Mouse (Mus musculus) spleen, adult 2 months (tissue): ENCODE results near the gene Gas7. TPM values are rescaled to one million over a fixed set of nuclear protein-coding genes. Genes with fewer than 3 reads are reported as not detected.

Experiments used
- DNase-seq, 2 experiments: peaks; one replicate each; pipeline versions ENCODE4 v3.0.0 to v3.0.0-alpha.2; 2012 to 2021; ENCODE audit warnings: low spot score in 2 of 2, low read depth in 1 of 2
- H3K27ac ChIP-seq: fragments of 200-500 bp; 2 replicates; pipeline ENCODE4 v1.5.1; 2012; ENCODE audit warnings: low read length, inconsistent platforms; ENCODE audit not compliant: insufficient read depth
- H3K27me3 ChIP-seq: fragments of 200-500 bp; 2 replicates; pipeline ENCODE4 v1.6.1; 2012; ENCODE audit warnings: mild to moderate bottlenecking, moderate library complexity, low read length, inconsistent platforms; ENCODE audit not compliant: control insufficient read depth, insufficient read depth
- H3K36me3 ChIP-seq: fragments of 200-500 bp; 2 replicates; pipeline ENCODE4 v1.6.1; 2012; ENCODE audit warnings: mild to moderate bottlenecking, low read length, inconsistent platforms; ENCODE audit not compliant: control insufficient read depth, insufficient read depth
- H3K4me1 ChIP-seq: fragments of 200-500 bp; 2 replicates; pipeline ENCODE4 v1.6.1; 2011; ENCODE audit warnings: inconsistent platforms; ENCODE audit not compliant: control insufficient read depth, insufficient read depth, insufficient read length
- H3K4me3 ChIP-seq: fragments of 200-500 bp; 2 replicates; pipeline ENCODE4 v1.5.1; 2011; ENCODE audit warnings: mild to moderate bottlenecking, inconsistent platforms; ENCODE audit not compliant: insufficient read depth, insufficient read length; ENCODE audit errors: extremely low read depth
- CTCF ChIP-seq: fragments of 200-500 bp; IDR thresholded peaks from 2 replicates; pipeline ENCODE4 v1.5.1; 2011; ENCODE audit warnings: mild to moderate bottlenecking, inconsistent platforms; ENCODE audit not compliant: insufficient read depth, insufficient read length, insufficient replicate concordance; ENCODE audit errors: extremely low read depth
- POLR2A ChIP-seq: fragments of 200-500 bp; IDR thresholded peaks from 2 replicates; pipeline ENCODE4 v1.6.1; 2011; ENCODE audit warnings: low read depth, low read length, inconsistent platforms
- WGBS: fragments of 180-500 bp; shearing (Covaris S2); methylation state at CpG from one replicate; pipeline ENCODE4 v1.1.7; 2018; 5-methylcytosine and 5-hydroxymethylcytosine counted together
- polyA plus RNA-seq: library from polyadenylated mRNA; depleted of rRNA; stranded (reverse); fragments of >200 nt; gene quantifications from 2 replicates; pipeline ENCODE4 v1.2.3, GENCODE M21; 2012

The Gas7 gene
- polyA plus RNA-seq, 1 experiment = 4.3 TPM

DNA sequence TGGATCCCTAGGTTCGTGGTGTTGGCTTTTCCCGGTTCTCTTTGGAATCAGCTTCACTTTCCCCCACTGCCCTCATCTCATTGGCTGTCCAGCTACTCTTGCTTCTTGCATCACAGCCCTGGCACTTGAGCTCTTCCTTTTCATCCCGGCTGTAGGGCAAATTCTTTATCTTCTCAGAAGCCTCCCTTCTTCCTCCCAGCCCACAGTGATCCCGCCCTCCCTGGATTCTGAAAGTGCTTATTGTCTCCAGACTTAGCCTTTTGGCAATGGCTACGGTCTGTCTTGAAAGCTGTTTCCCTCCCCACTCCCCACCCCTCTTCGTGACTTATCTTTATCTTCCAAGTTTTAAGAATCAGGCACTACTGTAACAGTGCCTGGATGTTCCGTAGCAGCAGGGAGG is 126.3 kb downstream of the Gas7 start:
- Histone ChIP-seq H3K4me3 (no peak overlapping the region), H3K4me1 (peaks cover 26% of the 10 kb centered on the region), H3K27me3 (no peaks in the 10 kb centered on the region), H3K27ac (no peak overlapping the region), H3K36me3 (no peaks in the 10 kb centered on the region)
- no peak for TF ChIP-seq CTCF
- WGBS = 80% methylated on average over 7 of the region's 7 CpGs
- no peak for DNase-seq

DNA sequence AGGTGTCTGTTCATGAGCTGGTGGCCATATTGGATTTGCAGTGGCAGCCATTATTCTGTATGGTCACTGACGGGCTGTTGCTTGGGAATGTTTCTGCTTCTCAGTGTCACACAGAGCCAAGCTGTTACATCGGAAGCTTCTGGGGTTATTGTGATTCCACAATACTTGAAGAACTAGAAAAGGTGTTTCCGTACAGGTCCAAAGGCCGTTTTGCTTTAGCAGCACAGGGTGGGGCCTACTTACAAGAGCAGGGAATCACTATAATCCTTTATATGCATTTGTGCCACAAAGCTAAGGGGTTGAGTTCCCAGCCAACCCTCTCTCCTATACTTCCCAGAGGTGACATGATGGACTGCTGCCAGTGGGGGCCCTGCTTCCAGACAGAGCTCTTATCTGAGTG is 127.3 kb downstream of the Gas7 start:
- H3K4me3 ChIP-seq = no peak overlapping the region
- no peaks in the 10 kb centered on the region for H3K27me3 ChIP-seq
- H3K36me3 ChIP-seq = no peaks in the 10 kb centered on the region
- 97% methylated on average over 4 of the region's 4 CpGs for WGBS
- DNase-seq = no peak
- no peak for TF ChIP-seq POLR2A
- TF ChIP-seq CTCF = no peak
- peaks cover 20% of the 10 kb centered on the region for H3K4me1 ChIP-seq
- H3K27ac ChIP-seq = no peak overlapping the region

DNA sequence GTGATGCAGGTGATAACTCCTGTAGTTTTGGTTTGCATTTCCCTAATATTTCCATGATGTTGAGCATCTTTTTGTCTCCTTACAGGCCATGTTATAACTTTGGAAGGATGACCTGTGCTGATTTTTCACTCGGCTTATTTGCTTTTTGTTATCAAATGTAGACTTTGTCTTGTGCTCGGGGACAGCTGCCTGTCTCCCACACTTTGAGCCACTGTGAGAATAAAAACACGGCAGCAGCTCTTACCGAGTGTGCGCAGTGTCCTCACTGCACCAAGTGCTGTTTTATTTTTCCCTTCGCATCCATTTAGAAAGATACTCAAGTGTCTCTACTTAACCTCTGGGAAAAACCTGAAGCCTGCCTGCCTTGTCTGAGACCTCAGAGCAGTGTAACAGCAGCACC is 129.8 kb downstream of the Gas7 start:
- H3K36me3 ChIP-seq = no peaks in the 10 kb centered on the region
- no peak overlapping the region for H3K27ac ChIP-seq
- peaks cover 15% of the 10 kb centered on the region; the same call in 1 of the 2 replicates for H3K4me1 ChIP-seq
- no peak for TF ChIP-seq POLR2A
- no peak for TF ChIP-seq CTCF
- no peak for DNase-seq
- H3K27me3 ChIP-seq = no peaks in the 10 kb centered on the region
- WGBS = 89% methylated on average over 6 of the region's 6 CpGs
- H3K4me3 ChIP-seq = no peak overlapping the region

DNA sequence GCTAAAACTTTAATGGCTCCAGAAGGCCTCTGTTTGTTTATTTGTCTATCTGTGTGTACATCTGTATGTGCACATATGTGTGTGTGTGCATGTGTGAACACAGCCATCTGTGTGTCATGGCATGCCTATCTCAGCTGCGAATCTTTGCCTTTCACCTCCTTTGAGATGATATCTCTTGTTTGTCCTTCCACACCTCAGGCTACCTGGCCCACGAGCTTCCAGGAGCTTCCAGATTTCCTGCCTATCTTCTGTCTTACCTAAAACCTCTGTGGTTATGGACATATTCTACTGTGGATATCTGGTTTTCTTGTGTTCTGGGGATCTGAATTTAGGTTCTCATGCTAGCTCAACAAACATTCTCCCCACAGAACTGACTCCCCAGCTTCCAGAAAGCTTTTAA is 130.4 kb downstream of the Gas7 start:
- no peak overlapping the region for H3K27ac ChIP-seq
- 86% methylated on average over 2 of the region's 2 CpGs for WGBS
- no peaks in the 10 kb centered on the region for H3K27me3 ChIP-seq
- no peak for DNase-seq
- no peaks in the 10 kb centered on the region for H3K36me3 ChIP-seq
- H3K4me3 ChIP-seq = no peak overlapping the region
- TF ChIP-seq CTCF (no peak), POLR2A (no peak)
- H3K4me1 ChIP-seq = peaks cover 12% of the 10 kb centered on the region; the same call in 1 of the 2 replicates

DNA sequence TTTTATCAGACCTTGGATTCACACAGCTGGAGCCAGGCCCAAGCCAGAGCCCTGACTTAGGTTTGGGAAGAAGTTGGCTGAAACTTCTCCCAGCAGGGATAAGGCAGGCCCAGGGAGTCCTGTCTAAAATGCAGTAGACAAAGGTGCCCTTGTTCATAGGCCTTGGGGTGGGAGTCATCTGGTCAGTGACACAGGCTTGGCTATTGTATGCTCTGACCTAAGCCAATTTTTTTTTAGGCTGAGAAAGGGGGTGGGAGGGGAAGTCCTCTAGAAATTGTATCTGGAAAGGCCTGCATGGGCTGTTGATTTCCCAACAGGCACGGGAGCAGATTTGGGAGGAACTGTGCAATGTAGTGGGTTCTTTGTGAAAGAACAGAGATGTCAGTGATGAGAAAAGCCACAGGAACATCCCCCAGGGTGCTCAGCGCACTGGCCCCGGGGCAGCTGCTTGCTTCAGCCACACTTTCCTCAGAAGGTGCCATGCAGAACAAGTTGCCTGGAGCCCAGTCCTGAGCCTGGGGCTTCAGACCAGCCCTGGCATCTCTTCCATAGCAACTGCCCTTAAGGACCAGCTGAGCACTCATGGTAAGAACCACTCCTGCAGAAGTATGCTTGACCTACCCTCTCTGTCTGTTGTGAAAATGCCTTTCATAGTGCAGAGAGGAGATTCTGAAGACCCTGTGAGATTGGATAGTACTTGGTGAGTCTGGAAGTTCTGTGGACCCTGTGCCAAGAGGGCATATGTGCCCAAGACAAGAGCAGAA is 131.2 kb downstream of the Gas7 start:
- Histone ChIP-seq H3K36me3 (no peaks in the 10 kb centered on the region), H3K27me3 (no peaks in the 10 kb centered on the region), H3K4me1 (peaks cover 12% of the 10 kb centered on the region; the same call in 1 of the 2 replicates), H3K27ac (no peak overlapping the region), H3K4me3 (no peak overlapping the region)
- 31% methylated on average over 3 of the region's 3 CpGs for WGBS
- no peak for TF ChIP-seq POLR2A
- no peak for TF ChIP-seq CTCF
- no peak for DNase-seq

DNA sequence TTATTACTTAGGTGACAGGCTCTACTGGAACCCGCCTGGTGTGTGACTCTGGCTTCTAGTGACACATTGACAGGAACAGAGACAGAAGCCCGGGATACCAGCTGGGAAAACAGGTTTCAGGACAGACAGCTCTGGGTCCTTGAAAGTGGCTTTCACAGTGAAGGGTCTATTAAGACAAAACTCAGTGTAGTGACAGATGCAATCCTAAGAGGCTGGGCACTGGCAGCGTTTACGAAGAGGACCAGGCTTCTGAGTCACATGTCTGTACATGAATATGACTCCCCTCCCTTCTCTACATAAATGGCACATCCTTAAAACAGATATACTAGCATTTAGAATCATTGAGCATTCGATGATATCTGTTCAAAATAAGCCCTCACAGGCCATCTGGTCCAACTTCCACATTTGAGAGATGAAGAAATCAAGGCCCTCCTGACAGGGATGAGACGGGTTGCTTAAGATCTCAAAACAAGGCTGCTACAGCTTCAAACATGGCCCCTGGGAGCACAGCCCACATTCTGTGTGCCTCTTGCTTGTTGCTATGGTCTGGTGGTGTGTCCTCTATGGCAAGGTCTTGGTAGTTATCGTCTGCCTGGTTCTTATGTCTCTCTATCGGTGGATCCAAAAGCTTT is 133.1 kb downstream of the Gas7 start:
- no peak for DNase-seq
- H3K27ac ChIP-seq = 0 out of 2 replicates have a peak overlapping the region, but pooled peaks have one; percentile 4

More for the DNA sequence above, 133.1 kb downstream of the Gas7 start:
- TF ChIP-seq POLR2A (no peak), CTCF (no peak)
- H3K4me3 ChIP-seq = no peak overlapping the region
- H3K36me3 ChIP-seq = no peaks in the 10 kb centered on the region
- peaks cover 12% of the 10 kb centered on the region; the same call in 1 of the 2 replicates for H3K4me1 ChIP-seq
- no peaks in the 10 kb centered on the region for H3K27me3 ChIP-seq
- WGBS = 26% methylated on average over 8 of the region's 8 CpGs
